Mouse (Mus musculus) embryo, embryonic 9.5 days (tissue): ENCODE measurements around the gene Fam114a2.
A peak's percentile ranks its signal among the peaks of the same experiment; 100 is the strongest.
"Not testable (repeated sequence)": the region's sequence is repeated elsewhere in the genome, so short reads cannot be mapped to it uniquely, and the experiment has no call there.

Experiments used
- DNase-seq: peaks from one replicate; pipeline ENCODE4 v3.0.0-alpha.2; 2017; ENCODE audit errors: extremely low spot score

Gene Fam114a2

DNA sequence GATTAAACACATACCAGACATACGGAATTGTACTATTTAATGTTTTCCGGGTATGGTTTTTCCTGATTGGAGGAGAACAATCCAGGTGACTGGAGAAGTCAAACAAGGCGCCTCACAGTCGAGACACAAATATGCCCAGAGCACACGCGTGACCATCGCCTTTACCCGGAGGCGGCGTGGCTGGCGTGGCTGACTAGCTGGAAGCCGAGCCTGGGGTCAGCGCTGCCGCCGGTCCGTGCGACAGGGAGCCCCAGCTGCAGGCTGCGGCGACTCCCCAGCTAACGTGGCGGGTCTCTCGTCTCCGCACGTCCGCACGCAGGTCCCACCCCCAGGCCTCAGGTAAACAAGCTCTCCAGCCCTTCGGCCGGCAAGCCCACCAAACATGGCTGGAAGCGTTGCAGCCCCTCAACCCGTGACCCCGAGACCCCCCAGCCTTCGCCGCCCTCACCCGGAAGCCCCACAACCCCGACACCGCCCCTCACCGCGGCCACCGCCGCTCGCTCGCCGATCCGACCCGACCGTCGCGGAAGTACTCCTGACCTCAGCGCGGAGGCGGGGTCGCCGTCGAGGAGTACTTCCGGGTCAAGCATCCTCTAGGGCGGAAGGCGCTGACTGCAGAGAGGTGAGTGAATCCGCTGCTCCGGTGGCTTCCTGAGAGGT lies at the start of gene Fam114a2, which contains the start of gene Mfap3:
TSS of gene Fam114a2 (minus strand) at position 527 of the 660 bp plus-strand sequence.
TSS of gene Mfap3 (plus strand) at position 574 of the 660 bp plus-strand sequence.
- DNase-seq = peak; percentile 95

DNA sequence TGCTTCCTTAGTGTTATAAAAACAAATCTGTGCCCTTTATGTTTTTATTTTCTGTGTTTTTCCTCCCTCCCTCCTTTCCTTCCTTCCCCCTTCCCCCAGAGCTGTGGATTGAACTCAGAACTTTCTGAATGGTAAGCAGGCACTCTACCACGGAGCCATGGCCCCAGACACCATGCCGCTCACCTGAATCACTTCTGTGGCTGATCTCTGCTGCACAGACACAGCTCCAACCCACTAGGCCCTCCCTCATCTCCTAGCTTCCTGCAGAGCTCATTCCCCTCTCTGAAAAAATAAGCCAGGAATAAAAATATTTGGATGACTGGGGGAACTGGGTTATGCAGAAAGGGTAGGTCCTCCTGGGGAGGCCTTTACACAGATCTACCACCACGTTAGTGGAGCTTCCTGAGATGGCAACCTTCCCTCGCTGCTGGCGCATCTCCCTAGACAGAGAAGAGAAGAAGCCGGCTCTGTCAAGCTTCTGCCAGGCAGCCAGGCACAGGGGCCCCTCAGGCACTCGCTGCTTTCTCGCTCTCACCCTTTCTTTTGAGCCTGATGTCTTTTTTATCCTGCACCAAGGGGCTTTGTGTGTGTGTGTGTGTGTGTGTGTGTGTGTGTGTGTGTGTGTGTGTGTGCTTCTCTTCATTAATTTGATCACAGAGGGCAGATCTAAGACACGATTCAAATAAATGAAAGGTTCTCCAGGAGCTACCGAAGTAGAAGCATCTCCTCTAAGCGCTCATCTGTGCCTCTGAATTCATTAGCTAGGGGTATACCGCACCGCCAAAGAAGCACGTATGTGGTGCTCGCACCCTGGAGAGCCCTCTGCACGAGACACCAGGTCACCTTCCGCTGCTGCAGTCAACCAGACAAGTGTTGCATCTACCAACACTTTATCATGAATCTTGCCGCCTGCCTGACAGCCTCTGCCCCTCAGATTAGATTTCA lies 47.9 kb upstream of the Fam114a2 start:
- DNase-seq = no peak

DNA sequence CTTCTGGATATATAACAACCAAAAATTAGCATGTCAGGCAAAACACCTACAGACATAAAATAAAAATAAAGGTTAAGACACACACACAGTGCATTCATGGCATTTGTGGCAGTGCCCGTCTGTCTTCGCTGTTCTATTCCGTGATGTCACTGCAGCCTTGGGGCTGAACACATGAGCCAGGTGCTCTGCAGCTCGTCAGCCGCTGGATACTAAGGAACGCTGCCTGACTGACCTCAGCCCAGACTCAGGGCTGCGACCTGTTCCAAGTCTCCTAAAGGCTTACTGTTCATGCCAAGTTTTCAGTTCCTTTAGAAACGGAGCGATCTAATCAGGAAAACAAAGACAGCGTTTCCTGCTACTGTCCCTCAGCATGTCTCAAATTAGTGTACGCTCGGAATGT lies 46.1 kb upstream of the Fam114a2 start:
- no peak for DNase-seq

DNA sequence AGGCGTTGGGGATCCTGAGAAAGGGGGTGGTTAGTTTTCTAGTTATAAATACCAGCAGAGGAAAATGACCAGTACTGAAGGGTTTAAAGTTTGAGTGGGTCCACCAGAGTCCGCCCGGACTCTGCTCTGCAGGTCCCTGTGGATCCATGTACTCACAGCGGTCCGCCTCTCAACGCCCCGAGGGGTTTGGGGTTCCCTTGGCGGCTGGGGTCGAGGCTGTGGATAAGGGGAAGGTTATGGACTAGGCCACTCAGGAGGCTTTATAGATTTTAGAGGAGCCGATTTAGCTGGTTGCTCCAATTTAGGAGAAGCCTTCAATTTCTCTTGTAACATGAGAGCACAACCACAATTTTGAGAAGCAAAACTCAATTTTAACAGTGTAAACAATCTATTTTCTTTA lies 39.5 kb upstream of the Fam114a2 start:
- DNase-seq = not testable (repeated sequence)

DNA sequence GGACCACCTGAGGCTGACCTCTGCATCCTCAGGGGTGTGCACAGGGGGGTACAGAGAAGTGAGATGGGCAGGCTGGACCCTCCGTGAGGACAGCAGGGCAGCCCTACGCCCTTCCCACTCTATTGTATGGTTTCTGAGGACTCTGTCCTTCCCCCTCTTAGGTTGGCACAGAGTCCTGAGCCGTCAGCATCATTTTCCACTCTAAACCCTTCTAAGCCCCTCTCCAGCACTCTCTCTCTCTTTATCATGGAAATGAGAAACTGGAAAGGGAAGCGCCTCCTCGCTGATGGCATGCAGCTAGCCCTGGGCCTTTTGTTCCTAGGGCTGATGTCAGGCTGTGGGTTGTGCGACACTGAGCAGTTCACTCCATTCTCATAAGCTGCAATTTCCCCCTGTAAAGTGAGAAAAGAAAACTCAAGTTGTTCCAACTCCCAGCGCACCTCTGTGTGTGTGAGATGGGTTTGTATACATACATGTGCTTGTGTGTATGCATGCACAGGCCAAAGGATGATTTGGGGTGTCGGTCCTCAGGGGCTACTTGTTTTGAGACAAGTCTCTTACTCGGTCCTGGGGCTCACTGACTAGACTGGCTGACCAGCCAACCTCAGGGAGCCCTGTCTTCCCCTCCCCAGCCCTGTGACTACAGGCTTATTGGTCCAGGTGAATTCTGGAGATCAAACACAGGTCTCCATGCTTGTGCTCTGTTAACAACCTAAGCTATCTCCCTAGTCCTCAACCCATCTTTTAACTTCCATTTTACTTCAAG lies 34.8 kb upstream of the Fam114a2 start:
- no peak for DNase-seq

DNA sequence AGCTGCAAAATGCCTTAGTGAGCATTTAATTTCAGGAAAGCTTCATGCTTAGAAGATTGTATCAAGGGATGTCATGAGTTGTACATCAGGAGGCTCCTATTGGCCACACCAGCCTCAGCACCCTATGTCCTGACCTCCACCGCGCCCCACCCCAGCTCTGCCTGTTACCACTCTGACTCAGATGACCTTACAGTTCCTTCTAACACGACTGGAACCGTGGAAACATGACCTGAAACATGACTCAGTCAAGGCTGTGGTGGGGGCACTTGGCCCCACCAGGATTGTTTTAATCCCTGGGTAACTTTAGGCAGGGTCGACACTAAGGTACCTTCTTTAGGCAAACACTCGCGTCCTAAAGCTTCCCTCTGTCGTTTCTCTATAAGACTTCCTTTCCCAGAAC lies 32.6 kb upstream of the Fam114a2 start:
- DNase-seq = no peak

DNA sequence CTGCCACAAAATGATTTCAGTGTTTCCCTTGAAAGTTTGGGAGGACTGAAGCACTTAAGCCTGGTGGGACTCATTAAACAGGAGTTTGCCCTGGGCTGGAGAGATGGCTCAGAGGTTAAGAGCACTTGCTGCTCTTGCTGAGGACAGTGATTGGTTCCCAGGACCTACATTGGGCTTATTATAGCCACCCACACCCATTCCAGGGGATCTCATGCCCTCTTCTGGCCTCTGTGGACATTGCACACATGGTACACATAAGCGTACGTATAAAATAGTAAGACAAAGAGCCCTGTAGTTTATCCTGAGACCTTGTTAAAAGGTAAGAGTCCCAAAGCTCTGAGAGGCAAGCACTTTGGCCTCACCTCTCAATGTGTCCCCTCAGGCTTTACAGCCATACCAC lies 31.8 kb upstream of the Fam114a2 start:
- no peak for DNase-seq

DNA sequence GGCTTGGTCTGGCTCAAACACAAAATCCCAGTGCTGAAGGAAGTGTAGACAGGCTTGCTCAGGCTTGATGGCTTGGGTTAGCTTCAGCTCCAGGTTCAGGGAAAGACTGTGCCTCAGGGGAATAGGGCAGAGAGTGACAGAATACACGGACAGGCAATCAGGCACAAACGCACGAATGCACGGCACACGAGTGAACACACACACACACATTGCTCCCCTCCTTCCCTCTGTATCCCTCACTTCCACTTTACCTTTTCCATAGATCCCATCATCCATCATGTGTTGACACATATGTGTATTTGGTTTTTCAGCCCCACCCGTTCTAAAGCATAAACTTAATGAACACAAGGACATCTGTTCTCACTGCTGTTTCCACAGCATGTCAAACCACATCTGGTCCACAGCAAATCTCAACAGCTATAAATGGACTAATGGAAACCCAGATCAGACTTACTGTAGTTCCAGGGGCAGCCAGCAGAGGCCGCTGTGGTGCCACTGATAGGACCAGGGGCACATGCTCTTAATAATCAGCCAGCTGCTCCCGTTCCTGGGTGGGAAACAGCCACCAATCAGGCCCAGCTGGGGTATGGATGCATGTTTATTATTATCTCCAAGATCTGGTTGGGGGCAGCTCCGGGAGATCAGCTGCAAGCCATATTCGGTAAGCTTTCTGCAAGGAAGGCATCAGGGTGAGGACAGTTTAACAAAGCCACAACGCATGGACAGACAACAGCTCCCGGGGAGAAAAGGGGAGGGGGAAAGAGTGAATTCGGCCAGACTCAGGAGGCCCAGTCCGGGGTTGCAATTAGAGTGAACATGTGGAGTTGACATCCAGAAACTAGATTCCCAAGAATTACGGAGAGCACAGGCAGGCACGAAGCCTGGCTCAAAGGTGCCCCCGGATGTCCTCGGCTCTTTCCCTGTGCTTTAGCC lies 30.5 kb upstream of the Fam114a2 start:
- DNase-seq = peak; percentile 92

DNA sequence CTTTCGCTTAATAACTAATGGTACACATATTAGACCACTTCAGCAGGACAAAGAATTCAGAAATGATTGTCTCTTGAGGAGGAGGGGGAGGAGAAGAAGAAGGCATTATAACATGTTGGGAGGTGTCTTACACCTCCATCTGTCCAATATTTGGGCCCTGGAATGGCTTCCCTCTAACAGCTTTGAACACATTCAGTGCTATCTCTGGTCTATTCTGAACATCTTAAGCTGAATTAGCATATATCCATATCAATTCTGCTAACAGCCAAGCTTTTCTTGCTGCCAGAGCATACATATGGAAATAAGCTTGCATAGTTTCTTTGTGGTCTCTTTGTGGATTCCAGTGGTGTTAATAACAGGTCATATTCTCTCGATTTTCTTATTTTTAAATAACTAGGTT lies 22.3 kb upstream of the Fam114a2 start:
- no peak for DNase-seq

DNA sequence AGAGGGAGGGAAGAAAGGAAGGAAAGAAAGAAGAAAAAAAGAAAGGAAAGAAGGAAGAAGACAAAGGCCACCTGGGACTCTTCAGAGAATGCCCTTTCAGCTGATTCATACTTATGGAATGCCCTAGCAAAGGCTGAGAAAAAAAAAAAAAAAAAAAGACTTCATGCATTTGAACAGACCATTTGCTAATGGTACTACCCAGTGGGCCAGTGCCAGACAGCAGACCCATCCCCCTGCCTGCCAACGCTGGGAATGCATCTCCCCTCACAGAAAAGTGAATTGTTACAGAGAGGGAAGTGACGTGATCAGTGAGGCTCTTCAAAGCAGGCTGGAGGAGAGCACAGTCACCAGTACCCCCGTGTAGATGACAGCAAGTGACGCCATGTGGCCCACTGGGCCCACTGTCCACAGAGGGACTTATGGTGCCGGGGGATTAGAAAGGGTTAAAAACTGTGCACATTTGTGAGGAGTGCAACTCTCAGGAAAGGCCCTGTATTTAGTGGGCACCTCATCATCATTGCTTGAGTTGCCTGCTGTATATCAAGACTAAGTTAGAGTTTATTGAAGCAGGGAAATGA lies 21.5 kb upstream of the Fam114a2 start:
- no peak for DNase-seq

DNA sequence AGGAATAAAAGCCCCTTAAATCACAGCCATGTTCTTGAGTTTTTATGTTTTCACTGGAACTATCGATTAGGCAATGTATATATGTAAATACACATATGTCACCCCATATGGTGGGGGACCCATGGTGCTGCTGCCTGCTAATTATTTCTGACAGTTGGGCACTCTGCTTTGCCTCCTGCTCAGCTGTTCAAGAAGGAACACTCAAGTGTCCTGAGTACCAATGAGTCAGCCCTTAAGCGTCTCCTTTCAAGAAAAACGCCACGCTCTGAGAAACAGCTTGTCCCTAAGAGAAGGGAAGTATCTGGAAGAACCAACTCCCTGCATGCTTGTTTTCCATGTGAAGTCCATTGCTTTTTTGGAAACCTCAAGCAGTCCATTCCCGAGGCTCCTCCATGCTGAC lies 17.5 kb upstream of the Fam114a2 start:
- no peak for DNase-seq

DNA sequence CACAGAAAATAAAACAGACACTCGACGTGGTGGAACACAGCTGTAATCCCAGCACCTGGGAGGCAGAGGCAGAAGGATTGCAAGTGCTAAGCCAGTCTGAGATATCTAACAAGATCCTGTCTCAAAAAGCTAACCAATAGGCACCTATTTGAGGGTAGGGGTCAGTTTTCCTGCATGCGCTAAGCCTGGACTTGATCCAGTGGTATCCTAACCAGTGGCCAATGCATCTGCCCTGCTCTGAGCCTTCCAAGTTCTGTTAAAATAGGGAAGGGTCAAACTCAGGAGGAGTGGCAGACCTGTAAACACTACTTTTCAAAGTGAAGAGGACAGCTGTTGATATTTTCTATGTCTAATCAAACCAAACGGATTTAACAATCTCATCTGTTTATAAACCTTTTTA lies 13.9 kb upstream of the Fam114a2 start:
- DNase-seq = no peak

DNA sequence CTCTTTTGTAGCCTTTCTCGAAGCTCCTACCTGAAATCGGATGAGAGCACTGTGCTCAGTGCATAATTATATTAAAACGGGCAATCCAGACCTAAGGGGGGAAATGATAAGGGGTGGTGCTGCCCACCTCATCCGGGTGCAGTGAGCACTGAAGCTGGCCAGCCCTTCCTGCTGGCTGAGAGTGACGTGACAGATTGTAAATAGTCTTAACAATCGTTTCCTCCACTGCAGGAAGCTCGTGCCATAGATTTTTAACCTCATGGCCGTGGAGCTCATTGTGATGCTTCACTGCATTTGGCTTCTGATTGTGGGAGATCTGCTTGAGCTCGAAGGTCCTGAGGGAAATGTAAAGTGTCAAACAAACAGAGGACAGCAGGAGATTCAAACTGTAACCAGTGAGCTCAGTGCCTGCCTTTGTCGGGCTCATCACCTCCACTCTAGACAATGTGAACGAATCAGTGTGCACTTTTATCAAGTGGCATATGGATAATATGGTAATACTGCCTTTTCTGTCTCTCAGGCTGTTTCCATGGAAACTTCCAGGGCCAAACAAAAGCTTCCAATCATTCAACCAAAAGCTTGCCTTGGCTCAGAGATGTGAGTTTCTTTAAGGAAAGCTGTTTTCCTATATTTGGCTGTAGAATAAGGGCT lies 13.0 kb upstream of the Fam114a2 start:
- DNase-seq = no peak

DNA sequence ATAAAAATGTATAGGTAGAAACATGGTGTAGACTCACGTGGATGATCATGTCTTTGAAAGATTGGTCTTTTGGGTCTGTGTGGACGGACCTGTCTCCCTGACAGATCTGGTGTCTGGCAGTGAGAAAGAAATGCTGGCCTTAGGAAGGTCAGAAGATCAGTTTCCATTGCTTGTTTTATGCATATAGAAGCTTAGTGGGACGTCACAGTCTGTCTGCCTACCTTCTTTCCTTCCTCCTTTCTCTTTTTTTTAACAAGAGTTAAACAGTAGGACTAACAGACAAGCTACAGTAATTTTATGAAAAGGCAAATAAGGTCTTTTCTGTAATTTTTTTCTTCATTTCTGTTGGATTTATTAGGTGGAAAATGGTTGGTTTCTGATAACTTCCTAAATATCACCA lies 10.7 kb upstream of the Fam114a2 start:
- DNase-seq = no peak

DNA sequence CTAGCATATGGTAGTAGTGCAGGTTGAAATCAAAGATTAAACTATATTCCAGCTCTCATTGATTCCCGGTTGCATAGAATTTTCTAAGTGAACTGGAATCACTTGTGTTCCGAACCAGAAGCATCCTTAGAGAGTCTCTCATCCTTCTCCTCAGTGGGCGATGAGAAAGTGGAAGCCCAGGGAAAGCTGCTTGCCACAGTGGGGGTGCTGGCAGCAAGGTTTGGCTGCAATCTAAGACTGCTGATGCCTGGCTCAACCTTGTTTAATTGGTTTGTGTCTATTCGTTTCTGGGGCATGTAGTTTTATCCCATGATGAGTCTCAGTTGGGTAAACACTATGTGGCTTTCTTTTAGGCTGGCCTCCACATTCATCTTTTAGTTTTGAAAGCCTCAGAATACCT lies 9.1 kb upstream of the Fam114a2 start:
- DNase-seq = no peak

DNA sequence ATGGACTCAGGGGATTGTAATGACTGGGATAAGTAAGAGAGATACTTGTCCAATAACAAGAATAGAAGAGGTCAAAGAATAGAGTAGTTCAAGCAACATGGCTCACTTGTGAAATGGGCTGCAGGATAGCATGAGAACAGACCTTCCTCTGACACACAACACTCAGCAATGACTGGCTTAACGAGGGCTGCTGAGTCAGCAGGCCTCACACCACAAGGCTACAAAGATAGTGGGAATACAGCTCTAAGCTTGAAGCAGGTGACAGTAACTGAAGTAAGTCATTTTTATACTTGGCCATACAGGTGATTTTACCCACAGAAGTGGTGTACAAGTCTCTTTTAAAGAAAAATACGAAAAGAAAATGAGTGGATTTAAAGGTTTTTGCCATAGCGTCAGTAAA lies 7.5 kb upstream of the Fam114a2 start:
- no peak for DNase-seq

DNA sequence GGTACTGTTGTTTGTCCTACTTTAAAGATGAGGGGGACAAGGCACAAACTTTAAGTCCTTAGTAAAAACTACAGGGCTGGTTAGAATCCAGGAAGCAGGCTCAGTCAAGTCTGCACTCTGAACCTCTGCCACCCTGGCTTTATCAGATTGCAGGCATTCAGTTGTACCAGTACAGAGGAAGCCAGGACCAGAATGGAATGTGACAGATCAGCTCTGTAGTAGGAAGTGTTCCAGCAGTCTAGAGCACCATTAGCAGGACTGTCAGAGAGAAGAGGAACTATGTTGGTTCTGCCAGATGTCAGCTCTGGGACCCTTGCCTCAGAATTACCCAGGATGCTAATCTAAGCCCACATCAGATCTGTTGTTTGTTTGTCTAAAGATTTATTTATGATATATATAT lies 6.2 kb upstream of the Fam114a2 start:
- no peak for DNase-seq

DNA sequence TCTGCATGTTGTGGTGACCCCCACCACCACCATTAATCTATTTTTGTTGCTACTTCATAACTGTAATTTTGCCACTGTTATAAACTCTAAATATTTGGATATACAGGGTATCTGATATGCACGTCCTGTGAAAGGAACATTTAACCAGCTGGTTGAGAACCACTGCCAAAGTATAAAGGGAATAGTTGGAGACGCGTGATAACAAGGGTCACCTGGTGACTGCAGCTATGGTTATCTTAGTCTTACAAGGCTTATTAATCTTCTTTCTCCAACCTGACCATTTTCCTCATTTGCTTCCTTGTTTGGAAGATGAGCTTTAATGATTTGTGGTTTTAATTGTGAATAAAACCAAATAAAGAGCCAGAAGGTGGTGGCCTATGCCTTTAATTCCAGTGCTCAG lies 5.0 kb upstream of the Fam114a2 start:
- DNase-seq = no peak

DNA sequence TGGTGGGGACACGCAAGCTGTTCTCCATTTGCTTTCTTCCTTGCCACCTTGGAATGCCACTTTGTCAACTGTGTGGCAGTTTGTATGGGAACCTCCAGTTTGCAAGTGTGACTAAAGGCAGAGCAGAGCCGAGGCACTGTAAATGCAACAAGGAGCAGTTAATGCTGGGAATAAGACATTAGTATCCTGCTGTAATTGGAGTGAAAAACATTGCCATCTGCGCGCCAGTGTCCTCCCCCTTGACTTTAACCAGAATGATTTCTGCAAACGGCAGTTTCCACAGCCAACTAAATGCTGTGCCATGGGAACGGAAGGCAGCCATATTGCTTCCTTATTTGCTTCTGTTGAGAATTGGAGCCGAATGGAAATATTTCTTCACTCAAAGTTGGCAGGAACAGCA lies 3.6 kb upstream of the Fam114a2 start:
- no peak for DNase-seq

DNA sequence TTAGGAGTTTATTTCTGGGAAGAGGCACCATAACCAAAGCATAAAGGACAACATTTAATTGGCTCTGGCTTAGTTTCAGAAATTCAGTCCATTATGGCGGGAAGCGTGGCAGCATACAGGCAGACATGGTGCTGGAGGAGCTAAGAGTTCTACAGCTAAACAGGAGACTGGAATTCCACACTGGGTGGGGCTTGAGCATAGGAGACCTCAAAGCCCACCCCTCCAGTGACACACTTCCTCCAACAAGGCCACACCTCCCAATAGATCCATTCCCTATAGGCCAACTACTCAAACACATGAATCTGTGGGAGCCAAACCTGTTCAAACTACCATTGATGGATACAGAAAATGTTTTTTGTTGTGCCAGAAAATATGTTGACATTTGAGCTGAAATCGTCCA lies 2.8 kb upstream of the Fam114a2 start:
- no peak for DNase-seq
